Mouse (Mus musculus) liver, embryonic 14.5 days (tissue): ENCODE data around the gene Bfsp2. TPM values are rescaled to one million over a fixed set of nuclear protein-coding genes. Genes with fewer than 3 reads are reported as not detected.
A peak's percentile ranks its signal among the peaks of the same experiment; 100 is the strongest.

Experiments used
- ATAC-seq: fragments of 200-750 bp; cut with Nextera tagmentation; 2 replicates; pipeline ENCODE4 v1.8.0; 2017; ENCODE audit warnings: moderate number of reproducible peaks, mild to moderate bottlenecking, moderate library complexity; ENCODE audit not compliant: insufficient read depth
- DNase-seq, 3 experiments: peaks; one replicate each; pipeline ENCODE4 v3.0.0-alpha.2; 2012 to 2013; ENCODE audit warnings: low read depth in 3 of 3, low spot score in 3 of 3
- H3K27ac ChIP-seq: fragments of 300-500 bp; sonication (generic); 2 replicates; pipeline ENCODE4 v1.5.1; 2014; ENCODE audit warnings: moderate library complexity, mild to moderate bottlenecking, control low read depth, inconsistent platforms
- H3K27me3 ChIP-seq: fragments of 300-500 bp; sonication (generic); 2 replicates; pipeline ENCODE4 v1.6.1; 2014; ENCODE audit warnings: mild to moderate bottlenecking, low read length, moderate library complexity; ENCODE audit not compliant: control insufficient read depth, insufficient read depth
- H3K36me3 ChIP-seq: fragments of 300-500 bp; sonication (generic); replicated peaks from 2 replicates; pipeline ENCODE4 v1.6.1; 2014; ENCODE audit warnings: low read depth; ENCODE audit not compliant: control insufficient read depth, insufficient read depth
- H3K4me1 ChIP-seq, 2 experiments: fragments of 200-500 bp in 1 of 2; fragments of 300-500 bp in 1 of 2; sonication (generic) in 1 of 2; replicated peaks; 2 replicates each; pipeline ENCODE4 v1.6.1; 2012 to 2014; ENCODE audit warnings: antibody characterized with exemption in 1 of 2, inconsistent platforms in 1 of 2, low read length in 1 of 2; ENCODE audit not compliant: control insufficient read depth in 2 of 2, insufficient read depth in 2 of 2
- H3K4me2 ChIP-seq: fragments of 300-500 bp; sonication (generic); 2 replicates; pipeline ENCODE4 v1.6.1; 2014; ENCODE audit warnings: low read depth, mild to moderate bottlenecking, control low read depth, moderate library complexity
- H3K4me3 ChIP-seq, 2 experiments: fragments of 200-500 bp in 1 of 2; fragments of 300-500 bp in 1 of 2; sonication (generic) in 1 of 2; 2 replicates each; pipeline ENCODE4 v1.5.1; 2012 to 2014; ENCODE audit warnings: low read depth in 2 of 2, low read length in 2 of 2, mild to moderate bottlenecking in 2 of 2, control low read depth in 1 of 2, inconsistent platforms in 1 of 2, moderate library complexity in 1 of 2; ENCODE audit not compliant: insufficient read depth in 1 of 2
- H3K9ac ChIP-seq: fragments of 300-500 bp; sonication (generic); replicated peaks from 2 replicates; pipeline ENCODE4 v1.6.1; 2014; ENCODE audit warnings: mild to moderate bottlenecking, control low read depth, moderate library complexity
- H3K9me3 ChIP-seq: fragments of 300-500 bp; sonication (generic); 2 replicates; pipeline ENCODE4 v1.6.1; 2016; ENCODE audit warnings: low read length, mixed read lengths; ENCODE audit not compliant: control insufficient read depth
- CTCF ChIP-seq: IDR thresholded peaks from 2 replicates; pipeline ENCODE4 v1.5.1; 2016; ENCODE audit warnings: antibody characterized with exemption, low read depth, control low read depth
- EP300 ChIP-seq: IDR thresholded peaks from 2 replicates; pipeline ENCODE4 v1.6.1; 2016; ENCODE audit warnings: antibody characterized with exemption, low read depth
- WGBS: fragments of 180-500 bp; shearing (Covaris S2); extraction: QIAGEN DNeasy Blood & Tissue Kit; methylation state at CpG from one replicate; pipeline ENCODE4 v1.1.7; 2014; ENCODE audit not compliant: insufficient replicate concordance; 5-methylcytosine and 5-hydroxymethylcytosine counted together
- polyA plus RNA-seq, 2 experiments: library from polyadenylated mRNA; depleted of rRNA in 1 of 2; stranded (reverse) in 1 of 2; unstranded in 1 of 2; fragments of >200 nt; fragmentation: Nextera tagmentation in 1 of 2; extraction: Ambion mirVana in 1 of 2; gene quantifications; 2 replicates each; pipeline versions ENCODE4 v1.2.1 to v1.2.3; 2012 to 2014

Bfsp2 gene
- polyA plus RNA-seq, 2 experiments, result 0.73 to 1.0 TPM

GRCm38 (mm10) chr9:103437104-103437503 is 43.1 kb downstream of the Bfsp2 start:
- H3K9me3 ChIP-seq, result no peaks in the 10 kb centered on the region
- WGBS, result 60% methylated on average over 5 of the region's 5 CpGs
- no peaks in the 10 kb centered on the region for H3K36me3 ChIP-seq
- no peak overlapping the region for H3K4me2 ChIP-seq
- H3K4me3 ChIP-seq, result no peak overlapping the region
- no peaks in the 10 kb centered on the region for H3K27me3 ChIP-seq
- TF ChIP-seq CTCF (no peak), EP300 (no peak)
- no peaks in the 10 kb centered on the region for H3K4me1 ChIP-seq
- H3K9ac ChIP-seq, result no peak overlapping the region
- no peak for ATAC-seq
- H3K27ac ChIP-seq, result no peak overlapping the region
- DNase-seq, result no peak

- no peak overlapping the region for H3K4me2 ChIP-seq
- DNase-seq (no peak), ATAC-seq (no peak)
- H3K36me3 ChIP-seq, result no peaks in the 10 kb centered on the region
- H3K4me1 ChIP-seq, result no peaks in the 10 kb centered on the region
- no peaks in the 10 kb centered on the region for H3K27me3 ChIP-seq
- no peak overlapping the region for H3K27ac ChIP-seq
- H3K9ac ChIP-seq, result no peak overlapping the region
- 30% methylated on average over 4 of the region's 4 CpGs for WGBS
- no peaks in the 10 kb centered on the region for H3K9me3 ChIP-seq
- TF ChIP-seq EP300 (no peak), CTCF (peak; percentile 71)
- H3K4me3 ChIP-seq, result no peak overlapping the region
Observed at GRCm38 (mm10) chr9:103434116-103434515, 46.1 kb downstream of the Bfsp2 start.

- H3K27me3 ChIP-seq, result no peaks in the 10 kb centered on the region
- H3K4me3 ChIP-seq, result no peak overlapping the region
- DNase-seq, result no peak
- no peak overlapping the region for H3K4me2 ChIP-seq
- H3K27ac ChIP-seq, result no peak overlapping the region
- no peak overlapping the region for H3K9ac ChIP-seq
- H3K9me3 ChIP-seq, result no peaks in the 10 kb centered on the region
- ATAC-seq, result no peak
- H3K4me1 ChIP-seq, result no peaks in the 10 kb centered on the region
- WGBS, result 56% methylated on average over 13 of the region's 13 CpGs
- no peaks in the 10 kb centered on the region for H3K36me3 ChIP-seq
- TF ChIP-seq CTCF, result no peak
- no peak for TF ChIP-seq EP300
Observed at GRCm38 (mm10) chr9:103432122-103432778, 48.0 kb downstream of the Bfsp2 start.

- ATAC-seq (no peak), DNase-seq (no peak)
- Histone ChIP-seq H3K4me1 (no peaks in the 10 kb centered on the region), H3K4me2 (no peak overlapping the region), H3K27me3 (no peaks in the 10 kb centered on the region), H3K9me3 (no peaks in the 10 kb centered on the region), H3K36me3 (no peaks in the 10 kb centered on the region), H3K4me3 (no peak overlapping the region), H3K9ac (no peak overlapping the region), H3K27ac (no peak overlapping the region)
- TF ChIP-seq EP300, result no peak
- no peak for TF ChIP-seq CTCF
- WGBS, result 67% methylated on average over 1 of the region's 1 CpGs
Observed at GRCm38 (mm10) chr9:103431718-103432117, 48.5 kb downstream of the Bfsp2 start.

GRCm38 (mm10) chr9:103430431-103431220 is 49.6 kb downstream of the Bfsp2 start:
- WGBS, result 61% methylated on average over 13 of the region's 13 CpGs
- no peaks in the 10 kb centered on the region for H3K36me3 ChIP-seq
- H3K27ac ChIP-seq, result no peak overlapping the region
- H3K4me2 ChIP-seq, result no peak overlapping the region
- DNase-seq (no peak), ATAC-seq (no peak)
- H3K9ac ChIP-seq, result no peak overlapping the region
- no peak overlapping the region for H3K4me3 ChIP-seq
- TF ChIP-seq CTCF, result no peak
- H3K27me3 ChIP-seq, result no peaks in the 10 kb centered on the region
- H3K9me3 ChIP-seq, result no peaks in the 10 kb centered on the region
- no peaks in the 10 kb centered on the region for H3K4me1 ChIP-seq
